Comparison of ENCODE assay signal across 15 mouse cellular contexts in genomic region chr1:137133734-137134133, GRCm38 (mm10).
"Had no signal": no experiment of that assay in that cellular context is flagged by ENCODE, and none has a peak within 500 bp of the region (broad histone marks: within the 10 kb centered on the region; RNA-seq: fewer than 3 reads in every experiment).

No protein-coding gene starts in this region.

- H3K27me3 ChIP-seq: liver, embryonic 13.5 days; stomach, embryonic 15.5 days had no signal

- H3K27ac ChIP-seq: left cerebral cortex, adult 2 months; limb, embryonic 12.5 days; liver, embryonic 13.5 days; stomach, embryonic 15.5 days had no signal

- H3K4me1 ChIP-seq: limb, embryonic 12.5 days; liver, embryonic 13.5 days; stomach, embryonic 15.5 days had no signal

- H3K9me3 ChIP-seq: limb, embryonic 12.5 days; liver, embryonic 13.5 days; stomach, embryonic 15.5 days had no signal

- DNase-seq: kidney, adult 8-10 months; kidney, postnatal 25 days; liver; liver, embryonic 13.5 days; liver, postnatal 0 days; lung, postnatal 36 days; right cerebral cortex, postnatal 14 days; thymus, adult 2 months; thymus, postnatal 25 days had no signal

- H3K36me3 ChIP-seq: limb, embryonic 12.5 days; liver, embryonic 13.5 days; stomach, embryonic 15.5 days had no signal

- H3K9ac ChIP-seq: limb, embryonic 12.5 days; liver, embryonic 13.5 days; liver, postnatal 0 days; stomach, embryonic 15.5 days had no signal

- H3K4me2 ChIP-seq: limb, embryonic 12.5 days; liver, embryonic 13.5 days; midbrain, embryonic 11.5 days; stomach, embryonic 15.5 days had no signal

- H3K4me3 ChIP-seq: left cerebral cortex, adult 2 months; limb, embryonic 12.5 days; liver, embryonic 13.5 days; stomach, embryonic 15.5 days had no signal

- ATAC-seq: intestine, postnatal 0 days; liver, postnatal 0 days; lung, postnatal 0 days had no signal
